Mouse (Mus musculus) myocyte (in vitro differentiated cells): ENCODE measurements at regions not wholly inside any gene's neighbourhood (a gene's known extent, or its start where the extent isn't known, plus 50 kb on each side); places are given as distances from the start of the nearest gene placed in this dataset.

Experiments used
- H3K27me3 ChIP-seq: one replicate; pipeline ENCODE4 v1.6.1; 2011; ENCODE audit not compliant: control insufficient read depth, insufficient read depth, insufficient read length
- H3K36me3 ChIP-seq: one replicate; pipeline ENCODE4 v1.6.1; 2011; ENCODE audit not compliant: control insufficient read depth, insufficient read depth
- H3K4me2 ChIP-seq: one replicate; pipeline ENCODE4 v1.6.1; 2011; ENCODE audit warnings: low read depth, control low read depth
- H3K4me3 ChIP-seq: one replicate; pipeline ENCODE4 v1.5.1; 2011; ENCODE audit warnings: mild to moderate bottlenecking, control low read depth, moderate library complexity
- H3K79me2 ChIP-seq: one replicate; pipeline ENCODE4 v1.6.1; 2011; ENCODE audit not compliant: control insufficient read depth, insufficient read depth
- H3ac ChIP-seq: one replicate; pipeline ENCODE4 v1.6.1; 2011; ENCODE audit not compliant: control insufficient read depth, insufficient read length
- CEBPB ChIP-seq: IDR thresholded peaks from 2 replicates; pipeline ENCODE4 v1.6.1; 2011; ENCODE audit warnings: mild to moderate bottlenecking, moderate library complexity; ENCODE audit not compliant: poor library complexity, insufficient read depth, severe bottlenecking
- E2F4 ChIP-seq: IDR thresholded peaks from one replicate; pipeline ENCODE4 v1.6.1; 2011; ENCODE audit warnings: mild to moderate bottlenecking, control low read depth, moderate library complexity; ENCODE audit not compliant: insufficient read depth
- MAX ChIP-seq: IDR thresholded peaks from one replicate; pipeline ENCODE4 v1.6.1; 2011; ENCODE audit warnings: low read depth, mild to moderate bottlenecking, control low read depth
- MYOD1 ChIP-seq, 3 experiments: IDR thresholded peaks; one replicate each; pipeline ENCODE4 v1.6.1; 2011; ENCODE audit warnings: control low read depth in 2 of 3, low read depth in 2 of 3, mild to moderate bottlenecking in 2 of 3, moderate library complexity in 1 of 3; ENCODE audit not compliant: insufficient read length in 2 of 3, control insufficient read depth in 1 of 3
- MYOG ChIP-seq, 3 experiments: IDR thresholded peaks; one replicate each; pipeline ENCODE4 v1.6.1; 2011; ENCODE audit warnings: control low read depth in 2 of 3, low read depth in 2 of 3, mild to moderate bottlenecking in 2 of 3; ENCODE audit not compliant: insufficient read length in 2 of 3, control insufficient read depth in 1 of 3, insufficient read depth in 1 of 3
- POLR2A ChIP-seq: IDR thresholded peaks from one replicate; pipeline ENCODE4 v1.6.1; 2011; ENCODE audit warnings: low read depth, mild to moderate bottlenecking, control low read depth, moderate library complexity; ENCODE audit not compliant: insufficient read length
- POLR2AphosphoS2 ChIP-seq: IDR thresholded peaks from one replicate; pipeline ENCODE4 v1.6.1; 2011; ENCODE audit warnings: low read depth, control low read depth; ENCODE audit not compliant: insufficient read length
- REST ChIP-seq: IDR thresholded peaks from one replicate; pipeline ENCODE4 v1.6.1; 2011; ENCODE audit warnings: mild to moderate bottlenecking, control low read depth, moderate library complexity; ENCODE audit not compliant: insufficient read depth, insufficient read length
- SRF ChIP-seq: IDR thresholded peaks from one replicate; pipeline ENCODE4 v1.6.1; 2011; ENCODE audit warnings: low read depth; ENCODE audit not compliant: control insufficient read depth, insufficient read length
- TCF12 ChIP-seq: IDR thresholded peaks from one replicate; pipeline ENCODE4 v1.6.1; 2011; ENCODE audit warnings: mild to moderate bottlenecking, control low read depth; ENCODE audit not compliant: poor library complexity, insufficient read depth, severe bottlenecking
- TCF3 ChIP-seq: IDR thresholded peaks from one replicate; pipeline ENCODE4 v1.6.1; 2011; ENCODE audit warnings: low read depth, control low read depth; ENCODE audit not compliant: insufficient read length
- USF1 ChIP-seq: IDR thresholded peaks from one replicate; pipeline ENCODE4 v1.6.1; 2011; ENCODE audit warnings: low read depth, mild to moderate bottlenecking, control low read depth, moderate library complexity

DNA sequence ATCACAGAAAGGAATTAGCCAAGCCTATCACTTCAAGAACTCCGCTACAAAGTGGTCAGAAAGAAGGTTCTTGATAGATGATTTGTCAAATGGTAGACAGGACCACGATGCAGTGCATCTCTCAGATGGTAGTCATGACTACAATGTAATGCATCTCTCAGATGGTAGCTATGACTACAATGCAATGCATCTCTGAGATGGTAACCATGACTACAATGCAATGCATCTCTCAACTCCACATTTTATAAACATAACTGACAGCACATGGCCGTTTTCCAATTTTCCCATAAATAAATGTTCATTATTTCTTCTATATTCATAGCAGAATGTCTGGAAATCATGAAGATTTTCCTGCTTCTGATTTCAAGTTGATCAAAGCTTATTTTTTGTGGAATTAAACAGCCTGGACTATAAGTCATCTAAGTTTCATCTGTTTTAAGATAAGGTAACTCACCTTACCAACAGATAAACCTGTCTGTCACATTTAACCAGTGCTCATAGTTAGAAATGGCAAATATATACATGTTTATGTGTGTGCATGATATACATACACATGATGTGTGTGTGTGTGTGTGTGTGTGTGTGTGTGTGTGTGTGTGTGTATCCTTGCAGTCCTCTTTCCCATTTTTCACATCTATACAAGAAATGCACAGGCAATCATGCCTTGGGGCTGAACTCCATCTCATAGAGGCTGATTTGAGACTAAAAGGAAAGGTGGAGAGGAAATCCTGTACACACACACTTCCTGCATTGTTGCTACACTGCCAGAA is 122.4 kb downstream of the Phf3 start:
- Histone ChIP-seq H3K27me3 (no peaks in the 10 kb centered on the region), H3K36me3 (no peaks in the 10 kb centered on the region), H3K4me3 (no peak overlapping the region), H3ac (no peak overlapping the region), H3K4me2 (no peak overlapping the region), H3K79me2 (no peaks in the 10 kb centered on the region)
- TF ChIP-seq REST (no peak), MYOG (IDR thresholded peaks at IDR 0.05; ENCODE audit: control insufficient read depth in 1 of 3, insufficient read depth in 1 of 3, insufficient read length in 2 of 3, low read depth in 2 of 3) (no peak), E2F4 (no peak), SRF (no peak), CEBPB (no peak), TCF12 (no peak), MAX (no peak), MYOD1 (IDR thresholded peaks at IDR 0.05; ENCODE audit: control insufficient read depth in 1 of 3, insufficient read length in 2 of 3, low read depth in 2 of 3) (no peak), POLR2AphosphoS2 (no peak), POLR2A (no peak), USF1 (no peak), TCF3 (no peak)

DNA sequence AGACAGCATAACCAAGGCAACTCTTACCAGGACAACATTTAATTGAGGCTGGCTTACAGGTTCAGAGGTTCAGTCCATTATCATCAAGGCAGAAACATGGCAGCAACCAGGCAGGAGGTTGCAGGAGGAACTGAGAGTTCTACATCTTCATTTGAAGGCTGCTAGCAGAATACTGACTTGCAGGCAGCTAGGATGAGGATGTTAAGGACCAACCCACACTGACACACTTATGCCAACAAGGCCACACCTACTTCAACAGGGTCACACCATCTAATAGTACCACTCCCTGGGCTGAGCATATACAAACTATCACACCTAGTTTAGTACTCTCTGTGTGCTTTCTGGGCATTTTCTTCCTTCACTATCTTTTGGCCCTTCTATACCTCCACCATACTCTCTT is 131.8 kb downstream of the Phf3 start:
- H3K4me2 ChIP-seq, result no peak overlapping the region
- H3K36me3 ChIP-seq, result no peaks in the 10 kb centered on the region
- H3K79me2 ChIP-seq, result no peaks in the 10 kb centered on the region
- H3K4me3 ChIP-seq, result no peak overlapping the region
- TF ChIP-seq MYOD1 (IDR thresholded peaks at IDR 0.05; ENCODE audit: control insufficient read depth in 1 of 3, insufficient read length in 2 of 3, low read depth in 2 of 3), result no peak
- TF ChIP-seq TCF3, result no peak
- TF ChIP-seq POLR2A, result no peak
- no peak for TF ChIP-seq MYOG (IDR thresholded peaks at IDR 0.05; ENCODE audit: control insufficient read depth in 1 of 3, insufficient read depth in 1 of 3, insufficient read length in 2 of 3, low read depth in 2 of 3)
- TF ChIP-seq TCF12, result no peak
- H3ac ChIP-seq, result no peak overlapping the region
- H3K27me3 ChIP-seq, result no peaks in the 10 kb centered on the region

GRCm38 (mm10) chr1:30740831-30741230 is 132.9 kb downstream of the Phf3 start:
- Histone ChIP-seq H3K27me3 (no peaks in the 10 kb centered on the region), H3K4me2 (no peak overlapping the region), H3K36me3 (no peaks in the 10 kb centered on the region), H3ac (no peak overlapping the region), H3K4me3 (no peak overlapping the region), H3K79me2 (no peaks in the 10 kb centered on the region)
- TF ChIP-seq MYOG (IDR thresholded peaks at IDR 0.05; ENCODE audit: control insufficient read depth in 1 of 3, insufficient read depth in 1 of 3, insufficient read length in 2 of 3, low read depth in 2 of 3), result no peak
- TF ChIP-seq POLR2AphosphoS2, result no peak
- TF ChIP-seq MAX, result no peak
- TF ChIP-seq TCF12, result no peak
- TF ChIP-seq MYOD1 (IDR thresholded peaks at IDR 0.05; ENCODE audit: control insufficient read depth in 1 of 3, insufficient read length in 2 of 3, low read depth in 2 of 3), result no peak
- TF ChIP-seq TCF3, result no peak
- TF ChIP-seq POLR2A, result no peak
- no peak for TF ChIP-seq CEBPB
- TF ChIP-seq SRF, result no peak
- no peak for TF ChIP-seq E2F4
- no peak for TF ChIP-seq USF1
- TF ChIP-seq REST, result no peak

GRCm38 (mm10) chr1:30721519-30721918 is 152.2 kb downstream of the Phf3 start:
- Histone ChIP-seq H3K27me3 (no peaks in the 10 kb centered on the region), H3K79me2 (no peaks in the 10 kb centered on the region), H3K4me3 (no peak overlapping the region), H3K36me3 (no peaks in the 10 kb centered on the region), H3ac (no peak overlapping the region), H3K4me2 (no peak overlapping the region)
- TF ChIP-seq CEBPB, result no peak
- TF ChIP-seq REST, result no peak
- TF ChIP-seq MAX, result no peak
- no peak for TF ChIP-seq SRF
- no peak for TF ChIP-seq USF1
- TF ChIP-seq TCF12, result no peak
- TF ChIP-seq E2F4, result no peak
- TF ChIP-seq TCF3, result no peak
- TF ChIP-seq MYOG (IDR thresholded peaks at IDR 0.05; ENCODE audit: control insufficient read depth in 1 of 3, insufficient read depth in 1 of 3, insufficient read length in 2 of 3, low read depth in 2 of 3), result no peak
- no peak for TF ChIP-seq MYOD1 (IDR thresholded peaks at IDR 0.05; ENCODE audit: control insufficient read depth in 1 of 3, insufficient read length in 2 of 3, low read depth in 2 of 3)
- TF ChIP-seq POLR2A, result no peak
- TF ChIP-seq POLR2AphosphoS2, result no peak

DNA sequence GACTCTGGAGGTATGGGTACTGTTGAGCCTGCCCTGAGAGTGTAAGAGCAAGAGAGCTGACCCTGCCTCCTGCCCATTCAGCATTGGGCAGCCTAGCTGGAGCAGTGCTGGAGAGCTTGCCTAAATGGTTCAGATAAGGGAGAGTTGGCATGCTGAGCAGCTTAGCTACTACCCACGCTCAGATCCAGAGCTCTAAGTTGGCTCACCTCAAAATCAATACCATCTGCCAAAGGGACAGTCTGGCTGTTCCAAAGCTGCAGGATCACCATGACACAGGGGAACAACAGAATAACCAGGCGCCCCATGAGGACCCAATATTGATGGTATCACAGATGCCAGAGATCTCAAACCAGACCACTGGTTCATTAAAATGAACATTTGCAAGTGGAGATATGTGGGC is 152.9 kb downstream of the Phf3 start:
- no peaks in the 10 kb centered on the region for H3K79me2 ChIP-seq
- no peak for TF ChIP-seq POLR2A

More for the DNA sequence above, 152.9 kb downstream of the Phf3 start:
- Histone ChIP-seq H3K36me3 (no peaks in the 10 kb centered on the region), H3K4me2 (no peak overlapping the region), H3K27me3 (no peaks in the 10 kb centered on the region), H3ac (no peak overlapping the region), H3K4me3 (no peak overlapping the region)
